Mouse (Mus musculus) heart, embryonic 16.5 days (tissue): ENCODE data around the gene Tomm20l. TPM values are rescaled to one million over a fixed set of nuclear protein-coding genes. Genes with fewer than 3 reads are reported as not detected.
"Not testable (repeated sequence)": the region's sequence is repeated elsewhere in the genome, so short reads cannot be mapped to it uniquely, and the experiment has no call there.

Experiments
- ATAC-seq: fragments of 200-750 bp; cut with Nextera tagmentation; replicated peaks from 2 replicates; pipeline ENCODE4 v1.8.0; 2017; ENCODE audit warnings: moderate number of reproducible peaks; ENCODE audit not compliant: insufficient read depth, low FRiP score; ENCODE audit errors: extremely low read depth
- H3K27ac ChIP-seq: fragments of 300-500 bp; sonication (generic); 2 replicates; pipeline ENCODE4 v1.5.1; 2014; ENCODE audit warnings: mild to moderate bottlenecking, low read length, control low read depth, moderate library complexity
- H3K27me3 ChIP-seq: fragments of 300-500 bp; sonication (generic); 2 replicates; pipeline ENCODE4 v1.6.1; 2014; ENCODE audit warnings: low read length, mixed read lengths; ENCODE audit not compliant: control insufficient read depth, insufficient read depth
- H3K36me3 ChIP-seq: fragments of 300-500 bp; sonication (generic); 2 replicates; pipeline ENCODE4 v1.6.1; 2014; ENCODE audit not compliant: control insufficient read depth, insufficient read depth
- H3K4me1 ChIP-seq: fragments of 300-500 bp; sonication (generic); 2 replicates; pipeline ENCODE4 v1.6.1; 2014; ENCODE audit warnings: low read length, mixed read lengths; ENCODE audit not compliant: control insufficient read depth, insufficient read depth
- H3K4me2 ChIP-seq: fragments of 300-500 bp; sonication (generic); 2 replicates; pipeline ENCODE4 v1.6.1; 2014; ENCODE audit warnings: low read depth, mild to moderate bottlenecking, control low read depth, low read length
- H3K4me3 ChIP-seq: fragments of 300-500 bp; sonication (generic); 2 replicates; pipeline ENCODE4 v1.5.1; 2014; ENCODE audit warnings: mild to moderate bottlenecking, control low read depth, low read length
- H3K9ac ChIP-seq: fragments of 300-500 bp; sonication (generic); 2 replicates; pipeline ENCODE4 v1.6.1; 2014; ENCODE audit warnings: low read length, control low read depth
- H3K9me3 ChIP-seq: fragments of 300-500 bp; sonication (generic); replicated peaks from 2 replicates; pipeline ENCODE4 v1.6.1; 2016; ENCODE audit warnings: low read length; ENCODE audit not compliant: control insufficient read depth
- WGBS: fragments of 180-500 bp; shearing (Covaris S2); extraction: QIAGEN DNeasy Blood & Tissue Kit; methylation state at CpG from one replicate; pipeline ENCODE4 v1.1.7; 2014; 5-methylcytosine and 5-hydroxymethylcytosine counted together
- polyA plus RNA-seq: library from polyadenylated mRNA; unstranded; fragments of >200 nt; fragmentation: Nextera tagmentation; extraction: Ambion mirVana; gene quantifications from 2 replicates; pipeline ENCODE4 v1.2.1, GENCODE M21; 2015

Tomm20l gene
- 0.37 TPM in 1 of 2 replicates, not detected in the other for polyA plus RNA-seq

DNA sequence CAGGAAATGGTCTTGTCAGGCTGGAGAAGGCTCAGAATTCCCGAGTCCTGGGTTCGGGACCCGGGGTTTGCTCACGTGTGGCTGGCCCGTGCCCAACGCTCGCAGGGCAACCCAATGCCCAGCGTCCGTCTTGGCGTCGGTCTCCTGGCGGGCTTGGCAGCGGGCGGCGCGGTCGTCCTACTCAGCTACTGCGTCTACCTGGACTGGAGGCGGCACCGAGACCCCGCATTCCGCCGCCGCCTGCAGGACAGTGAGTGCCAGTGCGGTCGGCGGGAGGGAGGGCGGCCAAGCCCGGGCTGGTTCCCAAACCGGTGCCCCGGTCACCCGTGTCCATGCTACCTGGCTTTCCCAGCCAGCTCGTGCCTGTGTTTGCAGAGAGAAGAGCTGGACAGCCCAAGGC lies at the start of gene Tomm20l:
Gene Tomm20l (plus strand): TSS at position 98 of the 400 bp plus-strand sequence.
- H3K36me3 ChIP-seq = no peaks in the 10 kb centered on the region
- ATAC-seq = no peak
- no peaks in the 10 kb centered on the region for H3K27me3 ChIP-seq
- no peaks in the 10 kb centered on the region for H3K9me3 ChIP-seq
- peaks cover 22% of the 10 kb centered on the region for H3K4me1 ChIP-seq
- WGBS = 10% methylated on average over 33 of the region's 33 CpGs
- H3K4me2 ChIP-seq = peak within 1 kb of the TSS; percentile 63
- H3K27ac ChIP-seq = no peak within 1 kb of the TSS
- H3K9ac ChIP-seq = peak within 1 kb of the TSS; percentile 11; the same call in 1 of the 2 replicates
- H3K4me3 ChIP-seq = peak within 1 kb of the TSS; percentile 35

GRCm38 (mm10) chr12:71069846-71070245 lies 41.4 kb upstream of the Tomm20l start:
- H3K27me3 ChIP-seq = no peaks in the 10 kb centered on the region
- H3K4me1 ChIP-seq = no peaks in the 10 kb centered on the region
- H3K9ac ChIP-seq = no peak overlapping the region
- H3K9me3 ChIP-seq = no peaks in the 10 kb centered on the region
- no peak for ATAC-seq
- no peak overlapping the region for H3K27ac ChIP-seq
- H3K36me3 ChIP-seq = peaks cover 51% of the 10 kb centered on the region
- H3K4me3 ChIP-seq = no peak overlapping the region
- WGBS = 91% methylated on average over 17 of the region's 17 CpGs
- H3K4me2 ChIP-seq = no peak overlapping the region

- H3K27ac ChIP-seq = no peak overlapping the region
- 81% methylated on average over 4 of the region's 4 CpGs for WGBS
- peaks cover 64% of the 10 kb centered on the region for H3K36me3 ChIP-seq
- H3K27me3 ChIP-seq = no peaks in the 10 kb centered on the region
- no peak overlapping the region for H3K4me2 ChIP-seq
- no peak overlapping the region for H3K4me3 ChIP-seq
- ATAC-seq = no peak
- H3K4me1 ChIP-seq = no peaks in the 10 kb centered on the region
- H3K9ac ChIP-seq = no peak overlapping the region
- no peaks in the 10 kb centered on the region for H3K9me3 ChIP-seq
Measured at GRCm38 (mm10) chr12:71072048-71072447, 39.2 kb upstream of the Tomm20l start.

- 56% methylated on average over 12 of the region's 12 CpGs for WGBS
- no peak overlapping the region for H3K4me3 ChIP-seq
- no peak overlapping the region for H3K27ac ChIP-seq
- H3K9ac ChIP-seq = no peak overlapping the region
- no peaks in the 10 kb centered on the region for H3K9me3 ChIP-seq
- ATAC-seq = no peak; the same call in 1 of the 2 replicates
- no peaks in the 10 kb centered on the region for H3K4me1 ChIP-seq
- peaks cover 53% of the 10 kb centered on the region for H3K36me3 ChIP-seq
- H3K4me2 ChIP-seq = no peak overlapping the region
- no peaks in the 10 kb centered on the region for H3K27me3 ChIP-seq
Measured at GRCm38 (mm10) chr12:71073113-71073730, 38.0 kb upstream of the Tomm20l start.

DNA sequence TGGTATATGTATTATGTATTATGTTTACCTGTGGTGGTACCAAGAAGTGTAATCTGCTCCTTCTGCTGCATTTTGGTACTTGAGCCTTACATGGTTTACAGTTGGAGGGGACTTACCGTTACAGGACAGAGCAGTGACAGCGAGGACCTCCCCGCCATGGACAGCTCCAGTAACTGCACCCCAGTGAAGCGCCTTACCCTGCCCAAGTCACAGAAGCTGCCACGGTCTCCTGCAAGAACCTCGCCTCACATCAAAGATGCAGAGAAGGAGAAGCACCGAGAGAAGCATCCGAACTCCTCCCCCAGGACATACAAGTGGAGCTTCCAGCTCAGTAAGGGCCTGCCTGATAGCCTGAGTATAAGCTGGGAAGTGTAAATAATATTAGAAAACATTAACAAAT lies 24.9 kb upstream of the Tomm20l start:
- 93% methylated on average over 8 of the region's 8 CpGs for WGBS
- Histone ChIP-seq H3K27me3 (no peaks in the 10 kb centered on the region), H3K4me3 (no peak overlapping the region), H3K36me3 (0 out of 2 replicates have a peak, but pooled peaks cover 12% of the 10 kb centered on the region), H3K27ac (no peak overlapping the region), H3K9ac (no peak overlapping the region), H3K4me2 (no peak overlapping the region), H3K4me1 (no peaks in the 10 kb centered on the region), H3K9me3 (no peaks in the 10 kb centered on the region)
- no peak for ATAC-seq

GRCm38 (mm10) chr12:71104275-71104674 lies 7.0 kb upstream of the Tomm20l start:
- not testable (repeated sequence) for H3K27ac ChIP-seq, H3K4me1 ChIP-seq, H3K4me3 ChIP-seq, H3K36me3 ChIP-seq, H3K27me3 ChIP-seq, ATAC-seq, H3K4me2 ChIP-seq, H3K9ac ChIP-seq, H3K9me3 ChIP-seq
- 71% methylated on average over 4 of the region's 4 CpGs for WGBS

GRCm38 (mm10) chr12:71107216-71107771 lies 3.9 kb upstream of the Tomm20l start:
- Histone ChIP-seq H3K27ac (no peak overlapping the region), H3K4me3 (no peak overlapping the region), H3K4me2 (no peak overlapping the region), H3K36me3 (no peaks in the 10 kb centered on the region), H3K9ac (no peak overlapping the region), H3K27me3 (no peaks in the 10 kb centered on the region), H3K4me1 (0 out of 2 replicates have a peak, but pooled peaks cover 3% of the 10 kb centered on the region), H3K9me3 (no peaks in the 10 kb centered on the region)
- 88% methylated on average over 6 of the region's 6 CpGs for WGBS
- no peak for ATAC-seq

- Histone ChIP-seq H3K9ac (peak overlapping the region; percentile 8), H3K36me3 (no peaks in the 10 kb centered on the region), H3K4me1 (peaks cover 25% of the 10 kb centered on the region), H3K27me3 (no peaks in the 10 kb centered on the region), H3K9me3 (no peaks in the 10 kb centered on the region), H3K4me2 (peak overlapping the region; percentile 57), H3K27ac (peak overlapping the region; percentile 5; the same call in 1 of the 2 replicates), H3K4me3 (peak overlapping the region; percentile 19)
- peak; percentile 56; the same call in 1 of the 2 replicates for ATAC-seq
- 25% methylated on average over 10 of the region's 10 CpGs for WGBS
Measured at GRCm38 (mm10) chr12:71113074-71113473, 1.8 kb downstream of the Tomm20l start.

DNA sequence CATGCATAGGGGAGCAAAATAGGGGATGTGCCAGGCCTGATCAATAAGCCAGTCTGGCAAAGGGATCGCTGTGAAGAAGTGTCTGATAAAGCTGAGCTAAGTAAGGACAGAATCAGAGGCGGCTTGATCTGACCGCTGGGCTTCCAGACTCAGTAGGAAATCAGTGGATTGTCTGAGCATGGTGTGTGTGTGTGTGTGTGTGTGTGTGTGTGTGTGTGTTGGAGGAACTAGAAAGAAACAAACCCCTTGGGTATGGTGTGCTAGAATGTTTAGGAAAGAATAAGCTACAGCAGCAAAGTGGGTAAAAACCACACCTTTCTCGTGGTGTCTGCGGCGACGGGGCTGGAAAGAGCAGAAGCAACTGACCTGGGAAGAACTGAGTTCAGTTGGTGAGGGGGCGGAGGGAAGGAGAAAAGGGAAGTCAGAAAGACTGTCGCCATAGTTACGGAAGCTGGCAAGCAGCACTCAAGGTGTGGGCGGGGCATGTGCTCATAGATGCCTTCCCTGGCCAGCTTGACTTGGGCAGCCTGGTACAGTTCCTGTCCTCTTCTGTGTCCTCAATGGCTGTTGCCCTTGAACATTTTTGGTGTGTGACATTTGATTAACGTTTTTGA lies 2.6 kb downstream of the Tomm20l start:
- peak overlapping the region; percentile 4; the same call in 1 of the 2 replicates for H3K27ac ChIP-seq
- H3K9me3 ChIP-seq = no peaks in the 10 kb centered on the region
- peaks cover 25% of the 10 kb centered on the region for H3K4me1 ChIP-seq
- H3K27me3 ChIP-seq = no peaks in the 10 kb centered on the region
- H3K4me2 ChIP-seq = peak overlapping the region; percentile 57
- H3K36me3 ChIP-seq = no peaks in the 10 kb centered on the region
- peak overlapping the region; percentile 19 for H3K4me3 ChIP-seq
- peak; percentile 53; the same call in 1 of the 2 replicates for ATAC-seq
- peak overlapping the region; percentile 8 for H3K9ac ChIP-seq
- 33% methylated on average over 12 of the region's 12 CpGs for WGBS
